Mouse (Mus musculus): ENCODE data around the gene Lmod1. TPM values are rescaled to one million over a fixed set of nuclear protein-coding genes. Genes with fewer than 3 reads are reported as not detected.

Gene Lmod1
- polyA plus RNA-seq, 1 experiment from 2014 or later: 0.39 TPM

DNA sequence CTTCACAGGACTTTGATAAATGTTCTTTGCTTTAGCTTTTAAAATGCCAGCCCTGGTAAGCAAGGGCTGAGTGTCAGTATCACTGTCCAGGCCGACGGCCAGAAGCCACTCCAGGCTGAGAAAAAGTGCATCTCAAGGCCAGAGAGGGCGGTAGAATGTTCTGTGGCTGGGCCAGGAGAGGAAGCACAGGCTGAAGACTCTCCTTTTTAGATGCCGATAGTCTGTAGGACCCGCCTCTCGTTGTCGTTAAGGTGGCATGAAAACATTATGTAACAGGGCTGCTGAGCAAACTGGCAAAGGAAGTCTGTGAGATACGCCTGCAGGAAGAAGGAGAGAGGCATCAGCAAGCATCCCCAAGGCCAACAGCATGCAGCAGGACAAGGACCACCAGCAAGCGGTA is 60.6 kb downstream of the Lmod1 start:
- Histone ChIP-seq H3K27me3 (ENCODE audit: low read depth, poor library complexity, severe bottlenecking) (no peaks in the 10 kb centered on the region), H3K36me3 (peaks cover 87% of the 10 kb centered on the region), H3K9me3 (replicated peaks) (no peaks in the 10 kb centered on the region), H3K4me1 (0 out of 2 replicates have a peak, but pooled peaks cover 3% of the 10 kb centered on the region), H3K4me3 (no peak overlapping the region), H3K27ac (no peak overlapping the region)
- 91% methylated on average over 9 of the region's 9 CpGs for WGBS
- no peak for DNase-seq (ENCODE audit: low spot score)

DNA sequence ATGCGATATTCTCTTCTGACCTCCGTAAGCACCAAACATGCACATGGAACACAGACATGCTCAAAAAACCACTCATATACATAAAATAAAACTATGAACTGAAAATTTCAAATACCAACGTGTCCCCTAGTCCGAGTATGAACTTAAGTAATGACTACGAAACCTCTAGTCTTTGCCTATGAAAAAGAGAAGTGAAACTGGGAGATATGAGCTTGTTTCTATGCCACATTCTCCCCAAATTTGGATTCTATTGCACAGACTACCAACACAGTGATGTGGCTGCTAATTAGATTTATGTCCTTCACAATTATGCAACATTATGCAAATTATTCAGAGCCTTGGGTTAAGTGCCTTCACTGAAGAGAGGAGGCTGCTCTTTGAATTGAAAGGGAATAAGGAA is 74.9 kb downstream of the Lmod1 start:
- Histone ChIP-seq H3K27me3 (ENCODE audit: low read depth, poor library complexity, severe bottlenecking) (no peaks in the 10 kb centered on the region), H3K4me3 (no peak overlapping the region), H3K9me3 (replicated peaks) (no peaks in the 10 kb centered on the region), H3K4me1 (no peaks in the 10 kb centered on the region), H3K27ac (no peak overlapping the region), H3K36me3 (peaks cover 99% of the 10 kb centered on the region)
- WGBS: 95% methylated on average over 5 of the region's 5 CpGs
- no peak for DNase-seq (ENCODE audit: low spot score)

DNA sequence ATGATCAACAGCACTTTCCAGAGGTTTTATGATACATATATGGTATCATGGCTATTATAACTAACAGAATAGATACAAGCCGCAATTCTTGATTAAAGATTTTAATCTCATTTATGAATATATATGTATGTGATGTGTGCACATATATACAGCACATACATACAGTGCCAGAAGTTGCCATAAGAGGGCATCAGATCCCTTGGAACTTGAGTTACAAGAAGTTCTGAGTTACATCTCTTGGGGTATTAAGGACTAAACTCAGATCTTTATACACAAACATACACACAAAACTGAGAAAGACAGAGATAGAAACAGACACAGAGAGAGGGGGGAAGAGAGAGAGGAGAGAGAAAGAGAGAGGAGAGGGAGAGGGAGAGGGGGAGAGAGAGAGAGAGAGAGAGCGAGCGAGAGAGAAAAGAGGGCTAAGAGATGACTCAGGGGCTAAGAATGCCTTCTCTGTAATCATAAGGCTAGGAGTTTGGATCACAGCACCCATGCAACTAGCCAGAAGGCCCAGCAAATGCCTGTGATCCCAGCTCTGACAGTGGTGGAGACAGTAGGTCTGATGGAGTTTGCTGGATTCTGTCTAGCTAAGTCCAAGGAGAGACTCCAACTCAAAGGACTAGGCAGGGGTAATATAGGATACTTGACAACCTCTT is 77.0 kb downstream of the Lmod1 start:
- WGBS: 95% methylated on average over 3 of the region's 3 CpGs
- no peak for DNase-seq (ENCODE audit: low spot score)
- Histone ChIP-seq H3K4me3 (no peak overlapping the region), H3K27ac (no peak overlapping the region), H3K9me3 (replicated peaks) (no peaks in the 10 kb centered on the region), H3K27me3 (ENCODE audit: low read depth, poor library complexity, severe bottlenecking) (no peaks in the 10 kb centered on the region), H3K4me1 (no peaks in the 10 kb centered on the region), H3K36me3 (peaks cover 99% of the 10 kb centered on the region)

DNA sequence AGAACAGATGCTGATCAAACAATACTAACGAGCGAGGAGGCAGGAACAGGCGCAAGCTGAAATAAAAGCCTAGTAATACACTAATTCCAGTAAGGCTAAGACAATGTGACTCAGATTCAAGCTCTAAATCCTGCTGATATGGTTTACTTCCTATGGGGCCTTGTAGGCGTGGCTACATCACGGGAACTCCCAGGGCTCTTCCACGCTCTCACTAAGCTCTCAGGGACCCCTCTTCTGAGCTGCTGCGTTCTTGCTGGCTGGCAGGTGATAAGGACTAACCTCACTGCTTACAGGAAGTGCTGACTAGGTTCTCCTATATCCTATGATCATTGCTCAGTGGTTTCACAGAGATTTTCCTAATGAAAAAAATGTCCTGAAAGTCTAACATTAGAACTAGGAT is 80.7 kb downstream of the Lmod1 start:
- Histone ChIP-seq H3K4me1 (no peaks in the 10 kb centered on the region), H3K36me3 (peaks cover 100% of the 10 kb centered on the region), H3K9me3 (replicated peaks) (no peaks in the 10 kb centered on the region), H3K4me3 (no peak overlapping the region), H3K27ac (no peak overlapping the region), H3K27me3 (ENCODE audit: low read depth, poor library complexity, severe bottlenecking) (no peaks in the 10 kb centered on the region)
- DNase-seq (ENCODE audit: low spot score): no peak
- WGBS: 91% methylated on average over 7 of the region's 7 CpGs

DNA sequence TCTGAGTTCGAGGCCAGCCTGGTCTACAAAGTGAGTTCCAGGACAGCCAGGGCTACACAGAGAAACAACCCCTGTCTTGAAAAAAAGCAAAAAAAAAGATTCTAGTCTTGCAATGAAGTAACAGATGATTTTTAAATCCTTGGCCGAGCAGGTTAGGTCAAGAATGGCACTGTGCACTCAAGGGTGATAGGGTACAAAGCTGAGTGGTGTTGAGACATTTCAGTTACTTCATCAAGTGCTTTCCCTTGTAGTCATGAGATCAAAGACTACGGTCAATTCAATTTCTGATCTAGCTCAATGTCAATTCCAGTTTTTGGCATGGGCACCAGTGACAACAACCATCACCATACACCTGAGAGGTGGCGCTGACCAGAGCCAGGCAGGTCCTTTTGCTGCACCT is 84.4 kb downstream of the Lmod1 start:
- H3K27me3 ChIP-seq (ENCODE audit: low read depth, poor library complexity, severe bottlenecking): no peaks in the 10 kb centered on the region
- H3K4me3 ChIP-seq: no peak overlapping the region
- WGBS: 95% methylated on average over 4 of the region's 4 CpGs
- H3K9me3 ChIP-seq (replicated peaks): no peaks in the 10 kb centered on the region
- no peak overlapping the region for H3K27ac ChIP-seq
- H3K4me1 ChIP-seq: no peaks in the 10 kb centered on the region
- peaks cover 100% of the 10 kb centered on the region for H3K36me3 ChIP-seq
- no peak for DNase-seq (ENCODE audit: low spot score)

DNA sequence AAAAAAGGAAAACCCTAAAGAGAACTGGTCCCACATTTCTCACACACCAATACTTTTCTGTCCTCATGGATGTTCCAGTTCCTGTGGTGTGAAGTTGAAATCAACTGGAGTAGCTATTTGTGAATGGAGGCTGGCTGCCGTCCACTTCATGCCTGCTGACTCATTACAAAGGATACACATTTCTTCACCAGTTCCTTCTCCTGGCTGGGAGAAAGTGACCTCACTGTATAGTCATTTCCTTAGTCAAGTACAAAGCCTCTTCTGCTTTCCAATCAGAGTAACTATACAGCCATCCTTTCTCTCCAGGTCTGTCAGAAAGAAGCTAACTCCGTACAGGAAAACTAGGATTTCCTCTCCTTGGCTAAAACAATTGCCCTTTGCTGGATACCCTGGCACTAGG is 86.4 kb downstream of the Lmod1 start:
- peaks cover 100% of the 10 kb centered on the region for H3K36me3 ChIP-seq
- H3K4me1 ChIP-seq: no peaks in the 10 kb centered on the region
- no peaks in the 10 kb centered on the region for H3K27me3 ChIP-seq (ENCODE audit: low read depth, poor library complexity, severe bottlenecking)
- DNase-seq (ENCODE audit: low spot score): no peak
- 97% methylated on average over 2 of the region's 2 CpGs for WGBS
- H3K4me3 ChIP-seq: no peak overlapping the region
- H3K27ac ChIP-seq: no peak overlapping the region
- H3K9me3 ChIP-seq (replicated peaks): no peaks in the 10 kb centered on the region

DNA sequence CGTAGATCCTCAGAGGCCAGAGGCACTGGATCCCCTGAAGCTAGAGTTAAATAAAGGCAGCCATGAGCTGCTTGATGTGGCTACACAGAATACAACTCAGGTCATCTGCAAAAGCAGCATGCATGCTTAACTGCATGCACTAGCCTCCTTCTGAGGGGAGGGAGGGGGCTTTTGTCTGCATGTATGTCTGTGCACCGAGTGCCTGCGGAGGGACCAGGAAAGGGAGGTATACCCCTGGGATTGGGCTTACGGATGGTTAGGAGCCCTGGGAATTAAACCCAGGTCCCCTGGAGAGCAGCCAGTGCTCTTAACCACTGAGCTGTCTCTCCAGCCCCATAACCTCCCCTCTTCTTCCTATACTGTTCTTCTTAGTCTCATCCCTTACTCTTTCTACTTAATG is 87.5 kb downstream of the Lmod1 start:
- Histone ChIP-seq H3K27ac (no peak overlapping the region), H3K4me3 (no peak overlapping the region), H3K27me3 (ENCODE audit: low read depth, poor library complexity, severe bottlenecking) (no peaks in the 10 kb centered on the region), H3K36me3 (peaks cover 100% of the 10 kb centered on the region), H3K9me3 (replicated peaks) (no peaks in the 10 kb centered on the region), H3K4me1 (no peaks in the 10 kb centered on the region)
- 81% methylated on average over 4 of the region's 4 CpGs for WGBS
- DNase-seq (ENCODE audit: low spot score): no peak

DNA sequence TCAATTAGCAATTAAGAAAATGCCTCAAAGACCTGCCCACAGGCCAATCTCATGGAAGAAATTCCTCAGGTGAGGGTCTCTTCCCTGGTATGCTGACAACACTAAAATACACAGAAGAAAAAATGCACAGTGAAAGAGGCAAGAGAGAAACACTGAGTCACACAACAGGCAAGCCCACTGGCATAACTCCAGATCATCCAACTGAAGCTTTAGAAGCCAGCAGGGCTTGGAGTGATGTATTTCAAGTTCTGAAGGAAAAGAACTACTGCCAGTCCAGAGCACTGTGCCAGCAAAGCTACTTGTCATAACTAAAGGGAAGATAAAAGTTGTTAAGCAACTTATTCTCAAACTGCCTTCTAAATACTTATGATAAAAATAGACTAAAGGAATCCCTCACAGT is 89.4 kb downstream of the Lmod1 start:
- H3K27me3 ChIP-seq (ENCODE audit: low read depth, poor library complexity, severe bottlenecking): no peaks in the 10 kb centered on the region
- no peaks in the 10 kb centered on the region for H3K9me3 ChIP-seq (replicated peaks)
- no peak for DNase-seq (ENCODE audit: low spot score)
- peaks cover 100% of the 10 kb centered on the region for H3K36me3 ChIP-seq
- H3K27ac ChIP-seq: no peak overlapping the region
- no peak overlapping the region for H3K4me3 ChIP-seq
- no peaks in the 10 kb centered on the region for H3K4me1 ChIP-seq

Other genes with a start within 250 kb of the Lmod1 start
- 0.56 and 0.75 TPM in 2 replicates for gene Lgr6, start 219.5 kb upstream of the Lmod1 start, polyA plus RNA-seq (2016; fragmentation: Nextera tagmentation; extraction: Ambion mirVana)
- gene Ptpn7, start 192.1 kb upstream of the Lmod1 start, polyA plus RNA-seq (2016; fragmentation: Nextera tagmentation; extraction: Ambion mirVana): 1.4 and 1.9 TPM in 2 replicates
- 32.7 and 42.2 TPM in 2 replicates for gene Arl8a, start 178.0 kb upstream of the Lmod1 start, polyA plus RNA-seq (2016; fragmentation: Nextera tagmentation; extraction: Ambion mirVana)
- not detected in 2 replicates for gene Gpr37l1, start 157.1 kb upstream of the Lmod1 start, polyA plus RNA-seq (2016; fragmentation: Nextera tagmentation; extraction: Ambion mirVana)
- gene Elf3, start 66.2 kb upstream of the Lmod1 start, polyA plus RNA-seq (2016; fragmentation: Nextera tagmentation; extraction: Ambion mirVana): 8.2 and 8.8 TPM in 2 replicates
- 103 and 113 TPM in 2 replicates for gene Rnpep, start 40.7 kb upstream of the Lmod1 start, polyA plus RNA-seq (2016; fragmentation: Nextera tagmentation; extraction: Ambion mirVana)
- 201 and 243 TPM in 2 replicates for gene Timm17a, start 11.0 kb upstream of the Lmod1 start, polyA plus RNA-seq (2016; fragmentation: Nextera tagmentation; extraction: Ambion mirVana)
- 53.3 and 57.5 TPM in 2 replicates for gene Shisa4, start 50.4 kb downstream of the Lmod1 start, polyA plus RNA-seq (2016; fragmentation: Nextera tagmentation; extraction: Ambion mirVana)
- 195 and 209 TPM in 2 replicates for gene Ipo9, start 105.7 kb downstream of the Lmod1 start, polyA plus RNA-seq (2016; fragmentation: Nextera tagmentation; extraction: Ambion mirVana)